Mouse (Mus musculus): ENCODE data around the gene Clybl.

DNA sequence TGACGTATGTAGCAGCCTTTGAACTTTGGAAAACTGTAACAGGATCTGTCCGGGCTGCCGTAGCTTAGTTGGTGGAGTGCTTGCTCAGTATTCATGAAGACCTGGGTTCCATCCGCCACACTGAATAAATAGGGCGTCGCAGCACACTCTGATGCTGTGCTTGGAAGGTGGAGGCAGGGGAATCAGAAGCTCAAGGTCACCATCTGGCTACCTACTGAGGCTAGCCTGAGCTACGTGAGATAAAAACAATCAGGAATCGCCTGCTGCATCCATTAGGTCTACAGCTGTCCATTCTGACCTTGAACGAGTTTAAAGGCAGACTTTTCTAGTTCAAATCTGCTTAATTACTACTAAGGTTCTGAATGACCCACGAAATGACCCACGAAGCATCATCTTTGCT is 118.8 kb downstream of the Clybl start:
- no peak for TF ChIP-seq MYC (IDR thresholded peaks at IDR 0.05; ENCODE audit: low read depth, low read length)
- no peak for TF ChIP-seq GATA1 (IDR thresholded peaks at IDR 0.05; ENCODE audit: low read depth, low read length)
- TF ChIP-seq MAZ (IDR thresholded peaks at IDR 0.05; ENCODE audit: low read depth, low read length): no peak
- no peak for TF ChIP-seq POLR2A (IDR thresholded peaks at IDR 0.05; ENCODE audit: control insufficient read depth in 1 of 2, insufficient read depth in 1 of 2, low read depth in 1 of 2, low read length in 2 of 2, poor library complexity in 1 of 2)
- TF ChIP-seq CTCF (IDR thresholded peaks at IDR 0.05 in 2 of 3, conservative IDR thresholded peaks at IDR 0.05 in 1 of 3; ENCODE audit: control insufficient read depth in 1 of 3, insufficient read depth in 1 of 3, low read depth in 2 of 3, low read length in 3 of 3, poor library complexity in 1 of 3, severe bottlenecking in 1 of 3): no peak
- no peak for TF ChIP-seq EP300 (IDR thresholded peaks at IDR 0.05; ENCODE audit: low read depth in 1 of 2, low read length in 2 of 2)
- no peak for TF ChIP-seq ELF1 (IDR thresholded peaks at IDR 0.05; ENCODE audit: low read depth, low read length)
- no peak for TF ChIP-seq HCFC1 (IDR thresholded peaks at IDR 0.05; ENCODE audit: low read depth, low read length)
- TF ChIP-seq UBTF (IDR thresholded peaks at IDR 0.05; ENCODE audit: borderline replicate concordance, insufficient read depth, low read depth, low read length): no peak
- no peak for TF ChIP-seq USF1 (IDR thresholded peaks at IDR 0.05; ENCODE audit: low read depth, low read length)
